18 mouse cellular contexts compared by ENCODE assay signal in the genomic region with DNA sequence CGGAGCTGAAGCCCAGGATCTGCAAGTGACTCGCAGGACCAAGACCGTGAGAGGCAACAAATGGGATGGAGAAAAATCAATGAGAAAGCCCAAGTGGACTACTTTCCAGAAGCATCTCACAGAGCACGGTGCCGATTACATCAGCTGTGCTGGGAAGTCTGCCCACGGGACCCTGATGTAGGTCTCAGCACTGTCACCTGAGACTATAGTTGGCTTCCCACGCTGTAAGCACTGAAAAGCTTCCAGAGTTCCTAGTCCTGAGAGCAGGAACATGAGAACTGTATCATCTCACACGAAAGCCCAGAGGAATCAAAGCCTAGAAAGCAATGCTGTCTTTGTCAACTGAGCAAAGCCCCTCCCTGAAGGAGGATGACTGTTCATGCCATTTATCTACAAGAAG. TPM values are rescaled to one million over a fixed set of nuclear protein-coding genes. Genes with fewer than 3 reads are reported as not detected.
"Had no signal": no experiment of that assay in that cellular context is flagged by ENCODE, and none has a peak within 500 bp of the region (broad histone marks: within the 10 kb centered on the region; RNA-seq: fewer than 3 reads in every experiment).

No protein-coding gene starts in this region.

- H3K4me1 ChIP-seq: midbrain, embryonic 12.5 days; midbrain, embryonic 15.5 days; neural tube, embryonic 13.5 days had no signal

- H3K27ac ChIP-seq: kidney, postnatal 0 days; layer of hippocampus, adult 2 months; left cerebral cortex, adult 2 months; liver, embryonic 14.5 days; macrophage; midbrain, embryonic 12.5 days; midbrain, embryonic 15.5 days; neural tube, embryonic 13.5 days had no signal

- H3K4me2 ChIP-seq: liver, embryonic 11.5 days; lung, embryonic 14.5 days; midbrain, embryonic 12.5 days; midbrain, embryonic 15.5 days; neural tube, embryonic 13.5 days had no signal

- H3K36me3 ChIP-seq: midbrain, embryonic 12.5 days; midbrain, embryonic 15.5 days had no signal

- ATAC-seq: liver, postnatal 0 days; lung, postnatal 0 days; midbrain, embryonic 15.5 days had no signal

- H3K9ac ChIP-seq: liver, embryonic 14.5 days; liver, postnatal 0 days; lung, embryonic 14.5 days; midbrain, embryonic 12.5 days; midbrain, embryonic 15.5 days; neural tube, embryonic 13.5 days had no signal

- H3K9me3 ChIP-seq: midbrain, embryonic 12.5 days; midbrain, embryonic 15.5 days; neural tube, embryonic 13.5 days had no signal

- H3K27me3 ChIP-seq: midbrain, embryonic 12.5 days; midbrain, embryonic 15.5 days; neural tube, embryonic 13.5 days had no signal

- H3K4me3 ChIP-seq: layer of hippocampus, adult 2 months; left cerebral cortex, adult 2 months; midbrain, embryonic 12.5 days; midbrain, embryonic 15.5 days; neural tube, embryonic 13.5 days had no signal

- DNase-seq: kidney, postnatal 25 days; layer of hippocampus, postnatal 36 days; liver, postnatal 0 days; lung, embryonic 14.5 days; retina, postnatal 1 day; thymus, adult 18-20 months; thymus, postnatal 4 days had no signal

RNA-seq across cellular contexts. Expression of a gene that starts 20.6 kb away (rescaled TPM):
- total RNA-seq: layer of hippocampus, adult 2 months; layer of hippocampus, postnatal 36 days; left cerebral cortex, adult 2 months; left cerebral cortex, postnatal 36 days had no signal
- polyA plus RNA-seq: macrophage; midbrain, embryonic 12.5 days had no signal
